Mouse (Mus musculus): ENCODE measurements around the gene Olfr259.

Olfr259 gene

DNA sequence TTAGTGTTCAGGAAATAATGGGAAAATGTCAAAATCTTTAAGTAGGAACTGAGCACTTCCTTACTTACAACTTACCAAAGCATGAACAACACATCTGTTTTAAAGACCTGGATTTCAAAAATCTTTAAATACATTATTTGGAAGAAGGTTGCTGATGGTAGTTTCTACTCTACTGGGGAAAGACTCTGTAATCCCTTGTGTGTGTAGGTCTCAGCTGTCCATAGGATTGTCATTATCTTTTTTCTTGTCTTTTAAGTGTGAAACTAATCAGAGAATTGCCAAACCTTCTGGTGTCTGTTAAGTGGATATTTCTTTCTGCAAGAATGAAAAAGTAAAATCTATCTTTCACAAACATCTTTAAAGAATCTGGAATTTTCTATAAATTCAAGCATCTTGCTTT, at the start of gene Olfr259:
Olfr259 (minus strand) TSS at position 101 of the 400 bp plus-strand sequence.
- DNase-seq, result no peak

DNA sequence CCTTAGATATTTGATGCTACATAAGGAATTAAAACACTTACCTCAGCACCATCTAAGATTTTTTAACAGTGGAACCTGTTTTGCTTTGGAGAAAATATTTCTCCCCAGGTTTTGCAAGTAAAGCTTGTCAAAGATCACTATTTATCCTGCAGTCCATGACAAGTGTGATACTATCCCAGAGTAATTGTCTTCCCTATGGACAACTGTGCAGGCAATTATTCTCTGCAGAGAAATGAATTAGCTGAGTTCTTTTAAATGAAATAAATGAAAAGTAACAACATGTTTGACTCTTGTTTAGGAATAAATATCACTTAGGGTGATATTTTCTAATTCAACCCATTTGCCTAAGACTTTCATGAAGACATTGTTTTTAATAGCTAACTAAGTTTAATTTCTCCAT, 38.2 kb upstream of the Olfr259 start, which contains the start of gene Olfr1111:
Olfr1111 (minus strand) TSS at position 101 of the 400 bp plus-strand sequence.
- DNase-seq, result no peak

DNA sequence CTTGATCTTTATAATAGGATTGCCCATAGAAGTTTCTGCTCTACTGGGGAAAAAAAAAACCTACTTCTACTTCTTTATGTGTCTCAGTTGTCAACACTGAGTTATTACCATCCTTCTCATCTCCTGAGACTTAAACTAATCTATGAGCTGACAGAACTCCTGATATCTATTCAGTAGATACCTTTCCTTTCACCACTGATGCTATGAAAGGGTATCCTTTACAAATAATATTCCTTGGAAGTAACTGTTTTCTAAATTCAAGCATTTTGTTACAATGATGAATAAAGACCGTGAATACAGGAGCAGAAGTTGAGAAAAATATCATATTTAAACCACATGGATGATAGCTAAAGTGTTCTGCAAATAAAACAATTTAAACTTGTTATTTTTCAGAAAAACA, 25.8 kb upstream of the Olfr259 start, which contains the start of gene Olfr1110:
Olfr1110 (minus strand) TSS at position 101 of the 400 bp plus-strand sequence.
- DNase-seq, result no peak

DNA sequence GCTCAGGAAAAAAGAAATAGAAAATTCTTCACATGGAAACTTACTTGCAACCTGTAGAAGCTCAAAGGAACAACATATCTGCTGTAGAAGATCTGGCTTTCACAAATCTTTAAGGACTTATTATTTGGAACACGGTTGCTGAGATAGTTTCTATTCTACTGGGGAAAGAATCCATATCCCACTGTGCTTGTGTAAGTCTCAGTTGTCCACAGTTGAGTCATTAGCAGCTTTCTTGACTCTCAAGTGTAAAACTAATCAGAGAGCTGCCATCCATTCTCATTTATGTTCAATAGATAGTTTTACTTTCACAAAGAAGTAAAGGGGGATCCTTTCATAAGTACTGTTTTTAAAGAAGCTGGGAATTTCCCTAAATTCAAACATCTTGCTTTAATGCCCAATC, 18.5 kb downstream of the Olfr259 start, which contains the start of gene Olfr1109:
Olfr1109 (minus strand) TSS at position 101 of the 400 bp plus-strand sequence.
- no peak for DNase-seq

DNA sequence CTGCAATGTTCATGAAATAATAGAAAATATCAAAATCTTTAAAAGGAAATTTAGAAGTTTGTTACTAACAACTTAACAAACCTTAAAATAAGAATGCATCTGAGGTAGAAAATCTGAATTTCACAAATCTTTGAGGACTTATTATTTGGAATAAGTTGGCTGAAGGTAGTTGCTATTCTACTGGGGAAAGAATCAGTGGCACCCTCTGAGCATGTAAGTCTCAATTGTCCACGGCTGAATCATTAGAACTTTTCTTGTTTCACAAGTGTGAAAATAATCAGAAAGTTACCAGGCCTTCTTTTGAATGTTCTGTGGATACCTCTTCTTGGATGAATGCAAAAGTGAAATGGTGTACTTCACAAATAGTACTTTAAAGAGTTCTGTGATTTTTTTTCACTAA, 38.6 kb downstream of the Olfr259 start, which contains the start of gene Olfr1107:
Olfr1107 (minus strand) TSS at position 101 of the 400 bp plus-strand sequence.
- no peak for DNase-seq
